Mouse (Mus musculus) C2C12 (cell line): ENCODE measurements around the gene Smg6.

Source experiments
- CEBPB ChIP-seq: IDR thresholded peaks from one replicate; pipeline ENCODE4 v1.6.1; 2011; ENCODE audit warnings: low read depth, mild to moderate bottlenecking, control low read depth, moderate library complexity
- CTCF ChIP-seq: IDR thresholded peaks from one replicate; pipeline ENCODE4 v1.5.1; 2011; ENCODE audit not compliant: control insufficient read depth, insufficient read depth, insufficient read length
- MAX ChIP-seq: IDR thresholded peaks from one replicate; pipeline ENCODE4 v1.6.1; 2011; ENCODE audit warnings: mild to moderate bottlenecking, control low read depth
- MYOD1 ChIP-seq: IDR thresholded peaks from one replicate; pipeline ENCODE4 v1.6.1; 2011; ENCODE audit warnings: low read depth; ENCODE audit not compliant: control insufficient read depth, insufficient read length
- MYOG ChIP-seq: IDR thresholded peaks from one replicate; pipeline ENCODE4 v1.6.1; 2011; ENCODE audit not compliant: control insufficient read depth, insufficient read length; ENCODE audit errors: extremely low read depth
- USF1 ChIP-seq: IDR thresholded peaks from one replicate; pipeline ENCODE4 v1.6.1; 2011; ENCODE audit warnings: low read depth, mild to moderate bottlenecking, control low read depth, moderate library complexity

DNA sequence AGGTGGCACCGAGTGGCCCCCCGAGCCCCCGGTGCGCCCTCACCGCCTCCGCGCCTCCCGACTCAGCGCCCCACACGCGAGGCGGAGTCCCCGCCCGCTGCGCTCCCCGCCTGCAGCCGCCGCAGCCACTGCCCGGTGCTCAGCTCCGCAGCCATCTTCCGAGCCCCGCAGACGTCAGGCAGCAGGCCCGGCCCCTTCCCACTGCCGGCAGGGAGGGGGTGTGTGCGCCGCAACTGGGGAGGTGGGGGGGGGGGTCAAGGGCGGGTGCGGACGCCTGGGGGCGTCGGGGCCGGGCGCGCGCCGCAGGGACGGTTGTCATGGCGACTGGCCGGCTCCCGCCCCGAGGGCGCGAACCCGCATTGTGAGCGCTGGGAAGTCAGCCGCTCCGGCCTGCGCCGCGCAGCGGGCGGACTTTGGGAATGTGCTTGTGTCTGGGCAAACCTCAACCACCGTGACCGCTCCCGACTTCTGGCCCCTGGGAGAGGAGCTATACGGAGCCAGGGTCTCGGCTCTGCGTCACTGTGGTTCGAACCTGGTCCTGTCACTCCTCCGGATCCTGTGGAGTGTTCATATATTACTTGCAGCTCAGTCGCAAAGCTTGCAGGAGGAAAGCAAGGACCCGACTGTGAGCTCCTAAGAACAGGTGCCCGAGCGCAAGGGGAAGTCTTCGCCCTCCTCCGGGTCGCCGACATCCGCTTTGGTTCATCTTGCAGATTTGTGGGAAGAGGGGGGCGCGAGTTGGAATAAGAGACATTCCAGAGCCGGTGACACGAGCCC is 28.5 kb upstream of the Smg6 start, which contains the start of gene Sgsm2:
- TF ChIP-seq MYOD1 = peak; percentile 1
- TF ChIP-seq CTCF = no peak
- TF ChIP-seq MAX = no peak
- TF ChIP-seq CEBPB = no peak
- no peak for TF ChIP-seq MYOG
- no peak for TF ChIP-seq USF1
